Mouse (Mus musculus) lung, postnatal 36 days (tissue): Measurements from ENCODE around the gene Bicd2.
"Not testable (repeated sequence)": the region's sequence is repeated elsewhere in the genome, so short reads cannot be mapped to it uniquely, and the experiment has no call there.

Experiments
- DNase-seq: peaks from one replicate; pipeline ENCODE4 v3.0.0; 2022; ENCODE audit warnings: mixed read lengths

The Bicd2 gene

DNA sequence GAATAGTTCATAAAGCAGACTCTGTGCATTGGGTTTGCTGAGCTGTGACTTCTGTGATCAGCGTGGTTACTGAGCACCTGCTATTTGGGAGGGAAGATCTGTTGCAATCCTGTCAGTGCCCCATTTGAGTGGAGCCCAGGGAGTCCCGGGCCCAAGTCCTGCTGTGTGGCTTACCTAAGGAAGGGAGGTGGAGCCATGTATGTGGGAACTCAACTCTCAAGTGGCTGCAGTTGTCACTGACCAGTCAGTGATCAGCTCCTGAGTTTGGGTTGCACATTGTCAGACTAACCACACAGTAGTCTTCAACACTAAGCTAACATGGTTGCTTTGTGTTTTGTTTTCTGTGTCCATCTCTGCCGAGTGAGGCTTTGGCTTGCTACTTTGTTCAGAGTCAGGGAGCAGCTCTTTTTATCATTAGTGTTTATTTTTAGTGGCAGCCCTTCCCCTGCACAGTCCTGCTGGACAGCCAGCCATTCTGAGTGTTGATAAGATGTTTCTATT, 19.6 kb downstream of the Bicd2 start:
- no peak for DNase-seq

DNA sequence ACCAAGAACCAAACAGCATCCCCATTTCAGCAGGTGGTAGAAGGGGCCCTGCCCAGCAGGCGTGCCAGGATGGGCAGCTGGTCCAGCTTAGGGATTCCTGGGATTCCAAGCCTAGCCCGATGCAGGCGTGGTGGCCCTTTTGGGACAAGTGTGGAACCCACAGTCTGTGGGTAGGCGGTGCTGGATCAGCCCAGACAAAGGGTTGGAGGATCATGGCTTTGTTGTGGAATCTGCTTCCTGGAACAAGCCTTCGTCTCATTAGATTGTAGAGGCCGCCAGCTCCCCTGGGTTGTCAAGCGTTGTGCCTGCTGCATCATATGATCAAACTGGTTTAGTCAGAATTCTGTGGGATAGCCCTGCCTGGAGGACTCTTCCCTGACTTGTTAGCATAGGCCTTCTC, 21.0 kb downstream of the Bicd2 start:
- DNase-seq: peak; percentile 47

DNA sequence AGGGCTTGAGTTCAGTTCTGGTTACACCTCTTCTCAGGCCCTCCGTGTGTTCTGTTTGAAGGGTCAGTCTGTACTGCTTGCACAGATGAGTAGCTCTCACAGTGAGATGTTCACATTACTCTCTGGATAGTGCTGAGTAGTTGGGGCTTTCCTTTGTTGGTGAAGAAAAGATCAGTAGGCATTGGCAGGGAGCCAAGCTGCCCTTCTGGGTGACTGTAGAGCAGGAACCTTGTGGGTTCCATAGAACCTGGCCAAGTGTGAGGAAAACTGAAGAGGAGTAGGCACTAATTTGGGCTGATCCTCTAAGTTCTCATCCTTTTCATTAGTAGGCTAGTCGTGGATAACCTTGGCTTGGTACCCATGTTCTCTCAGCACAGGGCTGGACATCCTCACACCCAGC, 21.4 kb downstream of the Bicd2 start:
- DNase-seq: no peak

DNA sequence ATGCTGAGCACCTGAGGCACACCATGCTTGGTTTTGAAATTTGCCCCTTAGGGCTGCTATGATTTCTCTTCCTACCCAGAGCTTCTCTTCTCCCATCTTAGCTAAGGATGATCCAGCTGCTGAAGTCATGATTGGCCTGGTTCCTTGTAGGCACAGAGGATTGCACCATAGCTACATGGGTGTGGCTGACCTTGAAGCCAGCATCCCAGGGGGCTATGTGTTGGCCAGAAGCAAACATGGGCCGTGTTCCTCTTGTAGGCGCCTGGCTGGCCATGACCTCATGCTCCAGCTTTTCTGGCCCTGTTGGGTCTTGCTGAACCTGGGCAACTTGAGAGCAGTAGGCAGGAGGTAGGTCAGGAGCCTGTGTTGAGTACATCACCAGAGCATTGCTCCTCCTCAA, 23.3 kb downstream of the Bicd2 start:
- DNase-seq: peak; percentile 72

DNA sequence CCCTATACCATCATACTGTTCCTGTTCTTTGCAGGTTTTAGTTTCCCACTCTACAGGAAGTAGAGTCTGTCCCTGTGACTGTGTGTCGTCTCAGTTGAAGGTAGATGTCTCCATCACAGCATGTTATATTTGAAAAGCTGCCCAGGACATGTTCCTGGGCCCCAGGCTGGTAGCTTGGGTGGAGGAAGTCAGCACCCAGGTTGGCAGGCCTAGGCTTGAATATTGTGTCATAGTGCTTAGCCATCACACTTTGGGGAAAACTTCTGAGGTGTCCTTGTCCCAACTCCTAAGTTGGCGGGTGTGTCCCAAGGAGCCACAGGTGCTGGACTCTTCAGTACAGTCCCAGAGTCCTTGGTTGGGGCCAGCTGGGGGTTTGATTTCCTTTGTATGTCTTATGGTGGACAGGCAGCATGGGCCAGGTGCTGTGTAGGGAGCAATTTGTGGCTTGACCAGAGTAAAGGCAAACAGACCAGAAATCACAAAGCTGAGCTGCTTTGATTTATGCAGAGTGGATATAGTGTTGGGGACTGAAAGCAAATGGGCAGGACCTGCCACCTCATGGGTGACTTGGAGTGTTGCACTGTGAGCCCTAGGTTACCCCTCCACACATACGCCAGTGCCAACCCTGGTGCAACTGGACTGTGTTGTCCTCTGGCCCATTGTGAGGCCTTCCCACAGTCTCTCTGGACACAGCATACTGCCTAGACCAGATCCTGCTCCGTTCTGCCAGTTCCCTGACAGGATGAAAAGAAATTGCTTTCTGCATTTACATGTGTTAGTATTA, 26.5 kb downstream of the Bicd2 start:
- no peak for DNase-seq

DNA sequence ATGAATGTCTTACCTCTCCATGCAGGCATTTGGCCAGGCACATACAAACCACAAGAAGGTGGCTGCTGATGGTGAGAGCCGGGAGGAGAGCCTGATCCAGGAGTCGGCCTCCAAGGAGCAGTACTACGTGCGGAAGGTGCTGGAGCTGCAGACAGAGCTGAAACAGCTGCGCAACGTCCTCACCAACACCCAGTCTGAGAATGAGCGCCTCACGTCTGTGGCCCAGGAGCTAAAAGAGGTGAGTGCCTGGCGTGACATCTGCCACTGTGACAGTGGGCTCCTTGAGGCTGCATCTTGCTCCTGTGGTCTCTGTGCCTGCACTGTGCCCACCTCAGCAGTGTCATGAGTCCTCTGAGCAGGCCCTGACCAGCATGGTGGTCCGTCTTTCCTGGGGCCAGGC, 28.0 kb downstream of the Bicd2 start:
- DNase-seq: no peak

DNA sequence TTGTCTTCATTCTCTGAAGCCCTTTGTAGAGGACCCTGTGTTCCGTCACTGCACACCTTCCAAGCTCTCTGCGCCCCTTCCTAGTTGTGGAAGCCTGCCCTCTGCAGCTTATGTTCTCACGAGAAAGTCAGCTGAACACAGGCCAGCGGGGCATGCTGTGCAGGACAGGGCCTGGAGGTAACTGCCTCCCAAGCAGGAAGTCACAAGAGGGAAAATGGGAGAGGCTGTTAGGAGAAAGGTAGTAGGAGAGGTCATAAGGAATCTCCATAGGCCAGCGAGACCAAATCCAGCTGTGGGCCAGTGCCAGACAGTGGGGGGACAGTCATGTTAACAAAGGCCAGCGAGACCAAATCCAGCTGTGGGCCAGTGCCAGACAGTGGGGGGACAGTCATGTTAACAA, 28.8 kb downstream of the Bicd2 start:
- DNase-seq: peak; percentile 25

DNA sequence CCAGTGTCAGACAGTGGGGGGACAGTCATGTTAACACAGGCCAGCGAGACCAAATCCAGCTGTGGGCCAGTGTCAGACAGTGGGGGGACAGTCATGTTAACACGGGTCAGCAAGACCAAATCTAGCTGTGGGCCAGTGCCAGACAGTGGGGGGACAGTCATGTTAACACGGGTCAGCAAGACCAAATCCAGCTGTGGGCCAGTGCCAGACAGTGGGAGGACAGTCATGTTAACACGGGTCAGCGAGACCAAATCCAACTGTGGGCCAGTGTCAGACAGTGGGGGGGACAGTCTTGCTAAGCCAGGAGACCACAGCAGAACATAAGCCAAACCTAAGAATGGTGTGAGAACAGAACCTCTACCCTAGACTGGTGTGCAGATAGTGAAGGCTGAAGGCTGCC, 29.5 kb downstream of the Bicd2 start:
- not testable (repeated sequence) for DNase-seq

DNA sequence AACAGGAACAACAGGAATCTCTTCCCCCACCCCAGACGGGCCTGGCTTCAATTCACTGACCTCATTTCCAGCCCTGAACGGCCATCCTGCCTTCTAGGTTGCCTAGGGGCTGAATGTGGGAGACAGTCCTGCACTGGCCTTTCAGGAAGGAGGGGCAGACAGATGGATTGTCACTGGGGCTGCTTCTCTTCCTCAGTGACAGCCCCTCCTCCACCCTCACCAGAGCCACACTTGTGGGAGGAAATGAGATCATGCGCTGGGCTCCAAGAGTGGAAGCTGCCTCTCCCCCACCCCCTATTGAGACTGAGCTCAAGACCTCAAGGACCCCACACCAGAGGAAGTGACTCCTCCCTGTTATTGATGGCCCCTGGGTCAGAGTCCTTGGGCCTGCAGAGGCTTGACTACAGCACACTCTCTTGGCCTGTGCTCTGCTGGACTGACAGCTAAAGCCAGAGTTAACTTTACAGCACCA, 30.1 kb downstream of the Bicd2 start:
- peak; percentile 93 for DNase-seq

DNA sequence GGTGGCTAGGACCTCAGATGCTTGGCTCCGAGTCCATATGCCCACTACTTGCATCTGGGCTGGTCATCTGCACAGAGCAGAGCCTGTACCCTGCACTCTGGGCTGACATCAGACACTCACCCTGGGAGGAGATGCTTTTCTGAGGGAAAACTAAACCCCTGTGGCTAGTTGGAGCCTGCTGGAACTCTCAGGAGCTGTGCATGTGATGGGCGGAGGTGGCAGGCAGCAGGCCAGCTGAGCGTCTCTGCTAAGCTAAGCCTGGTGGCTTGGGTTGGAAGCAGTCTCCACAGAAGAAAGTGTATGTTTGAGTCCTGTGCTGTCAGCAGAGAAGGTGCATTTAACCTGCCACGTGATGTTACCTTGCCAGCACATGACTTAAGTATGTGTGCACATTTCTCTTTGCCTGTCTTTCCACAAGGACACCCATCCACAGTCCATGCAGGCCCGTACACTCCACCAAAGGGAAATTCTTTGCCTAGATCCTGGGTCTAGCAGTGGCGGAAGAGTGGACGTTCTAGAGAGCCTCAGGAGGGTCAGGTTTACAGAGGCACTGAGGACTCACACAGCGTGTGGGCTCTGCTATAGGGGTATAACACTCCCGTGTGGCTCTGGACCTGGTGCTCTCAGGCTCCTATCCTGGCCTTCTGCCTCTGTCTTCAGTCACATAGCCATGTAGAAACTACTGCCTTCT, 31.1 kb downstream of the Bicd2 start:
- DNase-seq: peak; percentile 40

DNA sequence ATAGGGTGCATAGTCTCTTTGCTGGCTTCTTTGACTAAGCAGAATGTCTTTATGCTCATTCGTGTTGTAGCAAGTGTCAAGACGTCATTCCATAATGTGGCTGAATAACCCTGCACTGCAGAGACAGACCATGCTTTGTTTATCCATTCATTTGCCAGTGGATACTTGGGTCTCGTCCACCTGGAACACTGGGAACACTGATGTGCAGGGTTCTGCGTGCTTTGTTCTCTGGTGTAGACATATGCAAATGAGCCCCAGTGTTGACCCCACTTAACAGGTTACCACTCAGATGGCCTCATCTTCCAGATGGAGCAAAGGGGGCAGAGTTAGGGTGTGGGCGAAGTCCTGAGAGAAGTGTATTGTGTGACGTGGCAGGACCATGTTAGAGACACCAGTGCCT, 32.9 kb downstream of the Bicd2 start:
- no peak for DNase-seq

DNA sequence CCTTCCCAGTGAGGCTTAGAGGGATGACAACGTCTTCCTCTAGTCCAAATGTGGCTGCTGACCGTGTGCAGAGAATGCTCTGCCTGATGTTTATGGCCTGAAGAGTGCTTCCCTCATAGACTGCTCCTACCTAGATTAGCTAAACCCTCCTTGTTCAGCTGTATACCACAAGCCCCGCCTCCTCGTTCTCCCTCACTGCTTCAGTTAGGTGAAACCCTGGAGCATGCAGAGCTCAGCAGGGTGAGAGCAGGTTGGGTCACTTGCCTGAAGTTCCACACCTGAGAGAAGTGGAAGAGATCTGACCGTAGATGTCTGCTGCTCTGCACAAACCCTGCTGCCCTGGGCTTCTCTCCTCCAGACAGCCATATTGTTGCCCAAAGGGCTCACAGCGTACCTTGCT, 33.3 kb downstream of the Bicd2 start:
- no peak for DNase-seq

DNA sequence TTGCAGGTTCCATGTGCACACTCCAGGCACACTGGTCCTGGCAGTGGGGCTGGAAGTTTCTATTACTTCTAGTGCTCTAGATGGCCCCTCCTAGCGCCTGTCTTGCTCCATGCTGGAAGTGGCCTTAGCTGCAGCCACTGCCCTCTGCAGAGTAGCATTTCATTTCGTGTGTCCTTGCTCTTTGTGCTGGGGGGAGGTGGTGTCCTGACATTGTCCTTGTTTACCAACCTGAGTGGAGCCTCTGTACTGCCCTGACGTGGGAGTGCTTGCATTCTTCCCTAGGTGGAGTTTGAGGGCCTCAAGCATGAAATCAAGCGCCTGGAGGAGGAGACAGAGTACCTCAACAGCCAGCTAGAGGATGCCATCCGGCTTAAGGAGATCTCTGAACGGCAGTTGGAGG, 36.2 kb downstream of the Bicd2 start:
- DNase-seq: no peak

DNA sequence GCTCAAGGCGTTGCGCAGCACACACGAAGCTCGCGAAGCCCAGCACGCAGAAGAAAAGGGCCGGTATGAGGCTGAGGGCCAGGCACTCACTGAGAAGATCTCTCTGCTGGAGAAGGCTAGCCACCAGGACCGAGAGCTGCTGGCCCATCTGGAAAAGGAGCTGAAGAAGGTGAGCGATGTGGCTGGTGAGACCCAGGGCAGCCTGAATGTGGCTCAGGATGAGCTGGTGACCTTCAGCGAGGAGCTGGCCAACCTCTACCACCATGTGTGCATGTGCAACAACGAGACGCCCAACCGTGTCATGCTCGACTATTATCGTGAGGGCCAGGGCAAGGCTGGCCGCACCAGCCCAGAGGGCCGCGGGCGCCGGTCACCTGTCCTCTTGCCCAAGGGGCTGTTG, 37.9 kb downstream of the Bicd2 start:
- no peak for DNase-seq

DNA sequence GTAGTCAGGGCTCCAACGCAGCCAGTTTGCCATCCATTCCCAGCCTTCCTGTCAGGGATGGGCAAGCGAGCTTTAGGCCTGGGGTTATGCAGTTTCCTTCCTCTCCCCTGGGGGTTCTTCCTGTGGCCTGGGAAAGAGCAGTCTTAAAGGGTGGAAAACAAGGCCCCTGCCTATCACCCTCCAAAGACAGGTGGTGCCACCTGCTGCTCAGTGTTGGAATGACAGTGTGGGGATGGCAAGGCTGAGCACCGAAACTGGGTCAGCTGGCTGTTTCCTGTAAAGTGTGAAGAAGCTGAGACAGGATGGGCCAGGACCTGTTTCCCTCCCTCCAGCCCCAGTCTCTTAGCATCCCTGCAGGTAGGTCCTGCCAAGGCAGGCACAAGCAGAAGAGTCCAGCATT, 39.8 kb downstream of the Bicd2 start:
- DNase-seq: peak; percentile 92

DNA sequence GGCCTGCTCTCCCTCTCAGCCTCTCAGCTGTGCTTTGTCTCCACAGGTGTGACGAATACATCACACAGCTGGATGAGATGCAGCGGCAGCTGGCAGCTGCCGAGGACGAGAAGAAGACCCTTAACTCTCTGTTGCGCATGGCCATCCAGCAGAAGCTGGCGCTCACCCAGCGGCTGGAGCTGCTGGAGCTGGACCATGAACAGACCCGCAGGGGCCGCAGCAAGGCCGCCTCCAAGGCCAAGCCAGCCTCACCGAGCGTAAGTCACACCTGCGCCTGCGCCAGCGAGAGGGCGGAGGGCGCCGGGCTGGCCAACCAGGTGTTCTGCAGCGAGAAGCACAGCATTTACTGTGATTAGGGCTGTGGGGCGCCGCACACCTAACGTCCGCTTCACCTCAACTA, 41.6 kb downstream of the Bicd2 start:
- no peak for DNase-seq

DNA sequence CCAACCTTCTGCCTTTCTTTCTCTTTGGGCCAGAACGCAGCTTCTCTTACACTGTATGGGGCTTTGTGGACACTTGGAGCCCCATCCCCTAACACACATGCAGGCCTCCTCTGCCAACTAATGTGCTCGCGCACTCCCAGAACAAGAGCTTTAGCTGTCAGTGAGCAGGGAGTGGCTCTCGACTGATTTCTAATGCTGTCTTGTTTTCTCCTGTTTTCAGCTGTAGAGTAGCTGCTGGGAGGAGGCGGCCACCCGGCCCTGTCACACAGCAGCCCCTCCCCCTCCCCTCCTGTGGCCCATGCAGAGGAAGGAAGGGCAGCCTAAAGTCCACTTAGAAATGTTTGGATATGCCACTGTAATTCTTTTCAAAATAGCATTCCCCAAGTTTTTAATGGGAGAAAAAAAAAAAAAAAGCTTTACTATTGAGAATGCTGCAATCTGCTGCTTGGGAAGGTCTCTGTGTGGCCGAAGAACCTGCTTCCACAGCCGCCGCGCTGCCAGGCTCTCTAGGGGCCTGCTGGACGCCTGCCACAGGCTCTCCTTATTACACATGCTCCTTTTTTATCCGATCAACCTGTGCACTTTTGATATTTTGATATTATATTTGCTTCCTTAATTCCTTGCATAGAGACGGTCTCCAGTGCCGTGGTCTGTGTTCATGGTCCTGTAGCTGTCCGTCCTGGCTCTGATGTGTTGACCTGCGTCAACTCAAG, 43.5 kb downstream of the Bicd2 start:
- no peak for DNase-seq

DNA sequence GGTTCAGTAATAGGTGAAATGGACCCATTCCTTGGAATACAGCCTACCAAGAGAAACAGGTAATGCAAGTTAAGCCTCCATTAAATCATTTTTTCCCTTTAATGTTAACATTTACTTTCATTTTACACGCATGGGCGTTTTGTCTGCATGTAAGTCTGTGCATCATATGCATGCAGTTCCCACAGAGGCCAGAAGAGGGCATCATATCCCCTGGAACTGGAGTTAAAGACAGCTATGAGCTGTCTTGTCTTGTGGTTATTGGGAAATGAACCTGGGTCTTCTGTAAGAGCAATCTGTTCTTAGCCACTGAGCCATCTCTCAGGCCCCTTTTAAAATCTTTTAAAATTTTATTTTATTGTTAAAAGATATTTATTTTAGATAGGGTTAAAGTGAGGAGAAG, 50.0 kb downstream of the Bicd2 start:
- DNase-seq: peak; percentile 49

DNA sequence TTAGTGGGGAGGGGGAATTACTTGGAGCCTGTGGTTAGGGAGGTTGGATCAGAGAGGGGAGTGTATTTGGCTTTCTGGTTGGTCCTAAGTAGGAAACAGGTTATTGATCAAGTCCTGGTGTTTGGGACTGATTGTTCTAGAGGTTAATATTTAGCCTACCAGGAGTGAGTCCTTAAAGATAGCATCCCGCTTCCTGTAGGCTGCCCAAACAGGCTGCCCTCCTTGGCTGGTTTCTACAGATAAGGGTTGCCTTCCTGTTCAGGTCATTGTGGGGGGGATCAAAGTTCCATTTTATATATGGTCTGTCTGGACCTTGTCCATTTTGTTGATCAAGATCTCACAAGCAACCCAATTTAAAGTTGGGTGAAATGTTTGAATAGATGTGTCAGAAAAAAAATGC, 52.2 kb downstream of the Bicd2 start:
- no peak for DNase-seq

DNA sequence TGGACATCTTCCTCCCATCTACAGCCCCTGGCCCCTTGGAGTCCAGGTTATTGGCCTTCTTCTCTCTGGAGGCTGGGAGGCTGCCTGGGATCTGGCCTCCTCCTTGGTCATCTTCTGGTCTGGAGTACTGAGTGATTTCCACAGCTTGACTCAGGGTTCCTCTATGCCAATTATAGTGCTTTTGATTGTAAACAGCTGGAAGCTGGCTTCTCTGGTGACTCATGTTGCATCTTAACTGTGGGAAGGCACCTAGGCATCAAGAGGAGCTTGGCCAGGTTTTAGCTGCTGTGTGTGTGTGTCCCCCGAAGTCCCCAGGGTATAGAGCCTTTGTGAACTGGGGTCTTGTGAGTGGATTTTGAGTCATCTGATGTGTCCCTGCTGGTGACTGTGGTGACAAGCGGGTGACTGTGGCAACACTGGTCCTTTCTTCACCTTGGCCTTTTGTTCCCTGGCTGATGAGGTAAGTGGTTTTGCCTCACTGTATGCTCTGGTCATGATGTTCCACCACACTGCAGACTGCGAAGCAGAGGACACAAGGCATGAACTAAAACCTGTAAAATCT, 53.6 kb downstream of the Bicd2 start:
- DNase-seq: no peak

DNA sequence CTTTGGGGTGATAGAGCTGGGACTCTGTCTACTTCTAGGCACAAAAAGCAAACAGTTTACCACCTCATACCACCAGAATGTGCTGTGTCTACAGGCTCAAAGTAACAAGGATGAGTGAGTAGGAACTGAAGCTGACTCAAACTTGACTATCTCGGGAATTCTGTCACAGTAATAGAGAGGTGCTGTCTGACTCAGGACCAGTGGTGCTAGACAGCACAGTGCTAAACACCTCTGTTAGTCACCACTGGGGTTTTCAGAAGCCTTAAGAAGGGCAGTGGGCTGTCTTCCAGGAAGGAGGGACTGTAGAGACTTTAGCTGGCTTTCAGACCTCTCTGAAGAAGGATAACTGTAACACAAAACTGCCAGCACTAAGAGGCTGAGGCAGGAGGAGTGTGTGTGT, 55.4 kb downstream of the Bicd2 start:
- no peak for DNase-seq

DNA sequence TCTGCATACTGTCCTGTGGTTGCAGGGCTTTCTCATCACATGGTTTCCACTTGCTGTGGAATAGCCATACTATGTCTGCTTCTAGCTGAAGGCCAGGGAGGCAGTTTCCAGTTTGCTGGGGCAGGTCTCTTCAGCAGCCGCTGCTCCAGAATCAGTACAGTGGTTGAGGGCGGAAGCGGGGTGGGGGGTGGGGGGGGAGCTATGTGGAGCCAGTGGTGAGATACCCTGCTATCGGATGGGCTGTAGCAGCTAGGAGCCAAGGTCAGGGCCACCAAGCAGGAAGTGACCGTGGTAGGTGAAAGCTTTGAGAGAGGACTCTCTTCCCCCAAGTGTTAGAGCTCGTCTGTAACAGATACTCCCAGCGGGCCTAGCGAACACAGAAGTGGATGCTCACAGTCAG, 56.8 kb downstream of the Bicd2 start:
- DNase-seq: no peak

DNA sequence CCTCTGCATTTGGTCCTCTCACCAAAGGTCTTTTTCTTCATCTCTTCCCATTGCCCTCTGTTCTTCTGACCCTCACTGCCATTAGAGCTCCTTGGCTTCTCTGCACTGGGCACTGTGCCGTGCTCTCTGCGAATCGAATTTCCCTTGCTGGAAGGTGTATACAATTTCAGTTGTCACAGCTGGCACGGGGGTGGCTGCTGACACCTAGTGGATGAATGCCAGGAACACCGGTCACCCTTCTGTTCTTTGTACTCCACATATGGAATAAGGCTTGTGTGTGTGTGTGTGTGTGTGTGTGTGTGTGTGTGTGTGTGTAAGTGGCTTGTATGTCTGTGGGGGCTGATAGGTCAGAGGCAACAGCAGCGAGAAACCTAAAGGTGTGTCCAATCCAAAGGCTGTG, 58.8 kb downstream of the Bicd2 start:
- peak; percentile 73 for DNase-seq
